Mouse (Mus musculus) myocyte (in vitro differentiated cells): ENCODE measurements around the gene Lrch4.

Experiments used
- CEBPB ChIP-seq: IDR thresholded peaks from 2 replicates; pipeline ENCODE4 v1.6.1; 2011; ENCODE audit warnings: mild to moderate bottlenecking, moderate library complexity; ENCODE audit not compliant: poor library complexity, insufficient read depth, severe bottlenecking
- E2F4 ChIP-seq: IDR thresholded peaks from one replicate; pipeline ENCODE4 v1.6.1; 2011; ENCODE audit warnings: mild to moderate bottlenecking, control low read depth, moderate library complexity; ENCODE audit not compliant: insufficient read depth
- MAX ChIP-seq: IDR thresholded peaks from one replicate; pipeline ENCODE4 v1.6.1; 2011; ENCODE audit warnings: low read depth, mild to moderate bottlenecking, control low read depth
- MYOD1 ChIP-seq, 3 experiments: IDR thresholded peaks; one replicate each; pipeline ENCODE4 v1.6.1; 2011; ENCODE audit warnings: control low read depth in 2 of 3, low read depth in 2 of 3, mild to moderate bottlenecking in 2 of 3, moderate library complexity in 1 of 3; ENCODE audit not compliant: insufficient read length in 2 of 3, control insufficient read depth in 1 of 3
- MYOG ChIP-seq, 3 experiments: IDR thresholded peaks; one replicate each; pipeline ENCODE4 v1.6.1; 2011; ENCODE audit warnings: control low read depth in 2 of 3, low read depth in 2 of 3, mild to moderate bottlenecking in 2 of 3; ENCODE audit not compliant: insufficient read length in 2 of 3, control insufficient read depth in 1 of 3, insufficient read depth in 1 of 3
- POLR2A ChIP-seq: IDR thresholded peaks from one replicate; pipeline ENCODE4 v1.6.1; 2011; ENCODE audit warnings: low read depth, mild to moderate bottlenecking, control low read depth, moderate library complexity; ENCODE audit not compliant: insufficient read length
- POLR2AphosphoS2 ChIP-seq: IDR thresholded peaks from one replicate; pipeline ENCODE4 v1.6.1; 2011; ENCODE audit warnings: low read depth, control low read depth; ENCODE audit not compliant: insufficient read length
- REST ChIP-seq: IDR thresholded peaks from one replicate; pipeline ENCODE4 v1.6.1; 2011; ENCODE audit warnings: mild to moderate bottlenecking, control low read depth, moderate library complexity; ENCODE audit not compliant: insufficient read depth, insufficient read length
- SRF ChIP-seq: IDR thresholded peaks from one replicate; pipeline ENCODE4 v1.6.1; 2011; ENCODE audit warnings: low read depth; ENCODE audit not compliant: control insufficient read depth, insufficient read length
- TCF12 ChIP-seq: IDR thresholded peaks from one replicate; pipeline ENCODE4 v1.6.1; 2011; ENCODE audit warnings: mild to moderate bottlenecking, control low read depth; ENCODE audit not compliant: poor library complexity, insufficient read depth, severe bottlenecking
- TCF3 ChIP-seq: IDR thresholded peaks from one replicate; pipeline ENCODE4 v1.6.1; 2011; ENCODE audit warnings: low read depth, control low read depth; ENCODE audit not compliant: insufficient read length
- USF1 ChIP-seq: IDR thresholded peaks from one replicate; pipeline ENCODE4 v1.6.1; 2011; ENCODE audit warnings: low read depth, mild to moderate bottlenecking, control low read depth, moderate library complexity

- peak in 1 of 3 experiments; percentile 47 for TF ChIP-seq MYOG (IDR thresholded peaks at IDR 0.05; ENCODE audit: control insufficient read depth in 1 of 3, insufficient read depth in 1 of 3, insufficient read length in 2 of 3, low read depth in 2 of 3)
- TF ChIP-seq SRF: no peak
- peak; percentile 10 for TF ChIP-seq POLR2AphosphoS2
- no peak for TF ChIP-seq POLR2A
- TF ChIP-seq TCF12: no peak
- TF ChIP-seq MAX: no peak
- TF ChIP-seq USF1: no peak
- TF ChIP-seq E2F4: no peak
- no peak for TF ChIP-seq REST
- TF ChIP-seq CEBPB: no peak
- peak in 2 of 3 experiments; percentile 23 to 55 for TF ChIP-seq MYOD1 (IDR thresholded peaks at IDR 0.05; ENCODE audit: control insufficient read depth in 1 of 3, insufficient read length in 2 of 3, low read depth in 2 of 3)
- no peak for TF ChIP-seq TCF3
Measured at GRCm38 (mm10) chr5:137629906-137630545, 1.1 kb downstream of the Lrch4 start.
